Mouse (Mus musculus): ENCODE results near the gene Pank1.

Pank1 gene

GRCm38 (mm10) chr19:34825946-34826655, 53.2 kb downstream of the Pank1 start:
- peak; percentile 20 for DNase-seq (ENCODE audit: low read depth, low spot score)

- DNase-seq (ENCODE audit: low read depth, low spot score) = no peak
Observed at GRCm38 (mm10) chr19:34819577-34820170, 59.6 kb downstream of the Pank1 start.

- no peak for DNase-seq (ENCODE audit: low read depth, low spot score)
Observed at GRCm38 (mm10) chr19:34815371-34815770, 63.9 kb downstream of the Pank1 start.

GRCm38 (mm10) chr19:34814696-34815095, 64.6 kb downstream of the Pank1 start:
- DNase-seq (ENCODE audit: low read depth, low spot score) = no peak

- no peak for DNase-seq (ENCODE audit: low read depth, low spot score)
Observed at GRCm38 (mm10) chr19:34813961-34814360, 65.3 kb downstream of the Pank1 start.

- DNase-seq (ENCODE audit: low read depth, low spot score) = no peak
Observed at GRCm38 (mm10) chr19:34813533-34813932, 65.7 kb downstream of the Pank1 start.

GRCm38 (mm10) chr19:34812711-34813110, 66.5 kb downstream of the Pank1 start:
- DNase-seq (ENCODE audit: low read depth, low spot score) = no peak

GRCm38 (mm10) chr19:34807173-34807572, 72.1 kb downstream of the Pank1 start:
- no peak for DNase-seq (ENCODE audit: low read depth, low spot score)

GRCm38 (mm10) chr19:34805071-34805470, 74.2 kb downstream of the Pank1 start:
- no peak for DNase-seq (ENCODE audit: low read depth, low spot score)

- DNase-seq (ENCODE audit: low read depth, low spot score) = no peak
Observed at GRCm38 (mm10) chr19:34804531-34804930, 74.7 kb downstream of the Pank1 start.

- no peak for DNase-seq (ENCODE audit: low read depth, low spot score)
Observed at GRCm38 (mm10) chr19:34803396-34803795, 75.9 kb downstream of the Pank1 start.

- DNase-seq (ENCODE audit: low read depth, low spot score) = no peak
Observed at GRCm38 (mm10) chr19:34799644-34800267, 79.5 kb downstream of the Pank1 start.

- no peak for DNase-seq (ENCODE audit: low read depth, low spot score)
Observed at GRCm38 (mm10) chr19:34796396-34796795, 82.9 kb downstream of the Pank1 start.

- DNase-seq (ENCODE audit: low read depth, low spot score) = no peak
Observed at GRCm38 (mm10) chr19:34782491-34782890, 96.8 kb downstream of the Pank1 start.

- DNase-seq (ENCODE audit: low read depth, low spot score) = no peak
Observed at GRCm38 (mm10) chr19:34778993-34779392, 100.3 kb downstream of the Pank1 start.

GRCm38 (mm10) chr19:34778098-34778497, 101.2 kb downstream of the Pank1 start:
- DNase-seq (ENCODE audit: low read depth, low spot score) = no peak

- peak; percentile 19 for DNase-seq (ENCODE audit: low read depth, low spot score)
Observed at GRCm38 (mm10) chr19:34772775-34773174, 106.5 kb downstream of the Pank1 start.

GRCm38 (mm10) chr19:34770764-34771163, 108.5 kb downstream of the Pank1 start:
- DNase-seq (ENCODE audit: low read depth, low spot score) = no peak

- DNase-seq (ENCODE audit: low read depth, low spot score) = no peak
Observed at GRCm38 (mm10) chr19:34758754-34759153, 120.5 kb downstream of the Pank1 start.

Measured in retina, postnatal 7 days (tissue).